Mouse (Mus musculus) left cerebral cortex, postnatal 10 days (tissue): Measurements from ENCODE around the gene Fau. TPM values are rescaled to one million over a fixed set of nuclear protein-coding genes. Genes with fewer than 3 reads are reported as not detected.
"Not testable (repeated sequence)": the region's sequence is repeated elsewhere in the genome, so short reads cannot be mapped to it uniquely, and the experiment has no call there.

Source experiments
- DNase-seq, 2 experiments: peaks; one replicate each; pipeline ENCODE4 v3.0.0; 2021 to 2022; ENCODE audit warnings: low spot score in 2 of 2, mixed read lengths in 1 of 2; ENCODE audit errors: extremely low spot score in 1 of 2
- intact Hi-C: fragments of 180-260 bp; cut with DNase I; formaldehyde crosslinking; loops from one replicate; pipeline ENCODE4 v1.15.1; 2025
- total RNA-seq, 2 experiments: library from RNA; stranded (reverse); gene quantifications; 2 replicates each; pipeline ENCODE4 v1.2.3; 2021

The Fau gene
- total RNA-seq, 2 experiments from 2014 or later, result 698 to 713 TPM

- intact Hi-C loops, result no loop called here
- DNase-seq, result peak in 1 of 2 experiments; percentile 25
Measured at GRCm38 (mm10) chr19:6042293-6042692, 15.4 kb upstream of the Fau start.

GRCm38 (mm10) chr19:6044102-6044501 is 13.5 kb upstream of the Fau start:
- not testable (repeated sequence) for DNase-seq
- intact Hi-C loops, result loop anchor here (2.0 kb wide), 1 partner anchor 79 kb away; the partner anchor contains the start of gene Pola2

- no peak for DNase-seq
Measured at GRCm38 (mm10) chr19:6045366-6046293, 12.0 kb upstream of the Fau start.

GRCm38 (mm10) chr19:6046294-6047153 is 11.1 kb upstream of the Fau start, which contains the start of gene Syvn1:
Syvn1 (plus strand) TSS chr19:6046576.
- DNase-seq, result peak; percentile 93 to 94
- intact Hi-C loops, result loop anchor here (5.0 kb wide), 1 partner anchor 124 kb away; the partner anchor contains the start of gene Cdc42ep2

More at GRCm38 (mm10) chr19:6045366-6046293, 12.0 kb upstream of the Fau start:
- intact Hi-C loops, result loop anchor here (2.0 to 5.0 kb wide), 2 partner anchors 81 to 123 kb away; partner anchors contain the start of genes Cdc42ep2 and Pola2

GRCm38 (mm10) chr19:6047154-6047898 is 10.3 kb upstream of the Fau start:
- no peak for DNase-seq

GRCm38 (mm10) chr19:6047899-6048166 is 9.8 kb upstream of the Fau start:
- peak in 1 of 2 experiments; percentile 32 for DNase-seq
- intact Hi-C loops, result loop anchor here (5.0 kb wide), 1 partner anchor 126 kb away; the partner anchor contains the start of gene Cdc42ep2

More at GRCm38 (mm10) chr19:6047154-6047898, 10.3 kb upstream of the Fau start:
- intact Hi-C loops, result loop anchor here (5.0 kb wide), 1 partner anchor 125 kb away; the partner anchor contains the start of gene Cdc42ep2

- intact Hi-C loops, result loop anchor here (5.0 kb wide), 1 partner anchor 127 kb away; the partner anchor contains the start of gene Cdc42ep2
- DNase-seq, result no peak
Measured at GRCm38 (mm10) chr19:6048681-6049410, 8.8 kb upstream of the Fau start.

GRCm38 (mm10) chr19:6052516-6052915 is 5.1 kb upstream of the Fau start:
- no peak for DNase-seq
- intact Hi-C loops, result no loop called here

GRCm38 (mm10) chr19:6054296-6054695 is 3.3 kb upstream of the Fau start:
- DNase-seq, result no peak
- intact Hi-C loops, result no loop called here

GRCm38 (mm10) chr19:6056696-6057095 is 948 bp upstream of the Fau start:
- intact Hi-C loops, result no loop called here
- DNase-seq, result no peak

GRCm38 (mm10) chr19:6058513-6058912 is 869 bp downstream of the Fau start:
- no peak for DNase-seq
- intact Hi-C loops, result no loop called here

GRCm38 (mm10) chr19:6058966-6059365 is 1.3 kb downstream of the Fau start:
- DNase-seq, result no peak
- intact Hi-C loops, result no loop called here

- DNase-seq, result peak; percentile 94 to 95
Measured at GRCm38 (mm10) chr19:6061021-6061533, 3.4 kb downstream of the Fau start, which contains the start of gene Znhit2. Znhit2 (plus strand) TSS chr19:6061192.

GRCm38 (mm10) chr19:6061641-6062302 is 4.1 kb downstream of the Fau start:
- DNase-seq, result peak in 1 of 2 experiments; percentile 63
- intact Hi-C loops, result no loop called here

More at GRCm38 (mm10) chr19:6061021-6061533, 3.4 kb downstream of the Fau start, which contains the start of gene Znhit2:
- intact Hi-C loops, result no loop called here

- no peak for DNase-seq
- intact Hi-C loops, result no loop called here
Measured at GRCm38 (mm10) chr19:6062418-6062817, 4.8 kb downstream of the Fau start.

- DNase-seq, result no peak
- intact Hi-C loops, result no loop called here
Measured at GRCm38 (mm10) chr19:6063081-6063480, 5.4 kb downstream of the Fau start.

- DNase-seq, result peak in 1 of 2 experiments; percentile 50
- intact Hi-C loops, result no loop called here
Measured at GRCm38 (mm10) chr19:6066571-6066970, 8.9 kb downstream of the Fau start.
